Mouse (Mus musculus): ENCODE data around the gene Olfr1325. TPM values are rescaled to one million over a fixed set of nuclear protein-coding genes. Genes with fewer than 3 reads are reported as not detected.

Olfr1325 gene
- not detected in 2 replicates for polyA plus RNA-seq (2015; fragmentation: Nextera tagmentation; extraction: Ambion mirVana)

GRCm38 (mm10) chrX:74592379-74592778 is at the start of gene Olfr1325:
TSS of gene Olfr1325 (plus strand) at chrX:74592679.

GRCm38 (mm10) chrX:74574788-74575187 is 17.7 kb upstream of the Olfr1325 start, which contains the start of gene Olfr1326-ps1:
TSS of gene Olfr1326-ps1 (minus strand) at chrX:74574888.

GRCm38 (mm10) chrX:74645466-74646323 is 53.2 kb downstream of the Olfr1325 start, which contains the start of gene Gm5640:
TSS of gene Gm5640 (minus strand) at chrX:74645635.

Other genes with a start within 250 kb of the Olfr1325 start
- 84.2 and 99.7 TPM in 2 replicates for gene Lage3, start 239.1 kb upstream of the Olfr1325 start, polyA plus RNA-seq (2015; fragmentation: Nextera tagmentation; extraction: Ambion mirVana)
- 62.6 and 63.8 TPM in 2 replicates for gene Ubl4a, start 219.5 kb upstream of the Olfr1325 start, polyA plus RNA-seq (2015; fragmentation: Nextera tagmentation; extraction: Ambion mirVana)
- 7.3 TPM in 2 replicates for gene Slc10a3, start 219.3 kb upstream of the Olfr1325 start, polyA plus RNA-seq (2015; fragmentation: Nextera tagmentation; extraction: Ambion mirVana)
- 29.6 and 32.1 TPM in 2 replicates for gene Fam3a, start 199.4 kb upstream of the Olfr1325 start, polyA plus RNA-seq (2015; fragmentation: Nextera tagmentation; extraction: Ambion mirVana)
- gene Ikbkg, start 199.4 kb upstream of the Olfr1325 start, polyA plus RNA-seq (2015; fragmentation: Nextera tagmentation; extraction: Ambion mirVana), result 9.5 and 9.7 TPM in 2 replicates
- 38.9 and 41.4 TPM in 2 replicates for gene G6pdx, start 163.5 kb upstream of the Olfr1325 start, polyA plus RNA-seq (2015; fragmentation: Nextera tagmentation; extraction: Ambion mirVana)
- not detected in 2 replicates for gene Gm6880, start 111.3 kb upstream of the Olfr1325 start, polyA plus RNA-seq (2015; fragmentation: Nextera tagmentation; extraction: Ambion mirVana)
- not detected in 2 replicates for gene Olfr1326-ps1, start 17.8 kb upstream of the Olfr1325 start, polyA plus RNA-seq (2015; fragmentation: Nextera tagmentation; extraction: Ambion mirVana)
- 0.13 TPM in 1 of 2 replicates, not detected in the other for gene Gm5640, start 53.0 kb downstream of the Olfr1325 start, polyA plus RNA-seq (2015; fragmentation: Nextera tagmentation; extraction: Ambion mirVana)
- not detected in 2 replicates for gene Gm6890, start 148.2 kb downstream of the Olfr1325 start, polyA plus RNA-seq (2015; fragmentation: Nextera tagmentation; extraction: Ambion mirVana)
- gene Gm5936, start 244.5 kb downstream of the Olfr1325 start, polyA plus RNA-seq (2015; fragmentation: Nextera tagmentation; extraction: Ambion mirVana), result not detected in 2 replicates